Mouse (Mus musculus): ENCODE results near the gene Rnf123. TPM values are rescaled to one million over a fixed set of nuclear protein-coding genes. Genes with fewer than 3 reads are reported as not detected.
A peak's percentile ranks its signal among the peaks of the same experiment; 100 is the strongest.

Gene Rnf123
- polyA plus RNA-seq, 1 experiment from 2014 or later = 29.4 TPM

GRCm38 (mm10) chr9:108104766-108105548 lies 21.8 kb upstream of the Rnf123 start:
- peaks cover 23% of the 10 kb centered on the region for H3K4me1 ChIP-seq
- peak overlapping the region; percentile 8; the same call in 1 of the 2 replicates for H3K4me3 ChIP-seq
- H3K36me3 ChIP-seq = no peaks in the 10 kb centered on the region
- WGBS = 42% methylated on average over 30 of the region's 31 CpGs
- H3K27ac ChIP-seq (replicated peaks) = no peak overlapping the region
- peak overlapping the region; percentile 69 for H3K9ac ChIP-seq
- peak overlapping the region; percentile 44 for H3K4me2 ChIP-seq
- H3K27me3 ChIP-seq (replicated peaks) = peaks cover 18% of the 10 kb centered on the region
- H3K9me3 ChIP-seq = no peaks in the 10 kb centered on the region
- peak; percentile 1; the same call in 1 of the 2 replicates for ATAC-seq (ENCODE audit: extremely low read depth, insufficient number of reproducible peaks, low FRiP score, low TSS enrichment)

- H3K27ac ChIP-seq (replicated peaks) = no peak overlapping the region
- WGBS = 86% methylated on average over 8 of the region's 8 CpGs
These were observed 16.5 kb upstream of the Rnf123 start for GRCm38 (mm10) chr9:108099619-108100018.

DNA sequence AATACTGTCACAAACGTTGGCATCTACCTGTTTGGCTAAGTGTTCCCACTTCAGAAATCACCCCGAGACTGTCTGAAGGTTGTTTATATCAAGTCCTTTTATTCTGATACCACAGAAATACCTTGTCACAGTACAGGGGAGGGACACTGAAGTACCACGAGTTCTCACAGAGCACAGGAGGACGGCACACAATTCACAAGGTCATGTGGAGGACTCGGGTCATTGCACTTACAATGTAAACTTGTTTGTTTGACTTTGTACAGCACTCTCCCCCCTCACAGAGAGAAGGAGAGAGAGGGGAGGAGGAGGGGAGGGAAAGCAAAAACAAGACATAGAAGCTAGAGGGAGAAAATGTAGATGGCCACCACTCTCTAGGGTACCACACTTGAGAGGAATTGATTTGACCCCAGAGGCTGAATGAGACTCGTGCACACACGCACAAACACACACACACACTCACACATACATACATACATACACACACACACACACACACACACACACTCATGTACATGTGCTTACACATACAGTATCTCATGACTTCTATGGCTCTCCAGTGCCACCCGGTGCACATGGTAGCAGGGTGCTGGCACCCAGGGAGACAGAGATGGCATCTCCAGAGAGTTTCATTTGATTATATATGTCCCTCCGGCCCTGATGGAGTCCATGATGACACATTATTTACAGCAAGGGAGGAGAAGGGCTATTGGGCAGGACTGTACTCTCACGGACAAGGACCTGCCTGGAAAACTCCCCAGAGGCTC lies 13.0 kb upstream of the Rnf123 start:
- Histone ChIP-seq H3K4me3 (peak overlapping the region; percentile 80; the same call in 1 of the 2 replicates), H3K9ac (peak overlapping the region; percentile 62; the same call in 1 of the 2 replicates), H3K9me3 (no peaks in the 10 kb centered on the region), H3K27me3 (replicated peaks) (no peaks in the 10 kb centered on the region), H3K4me2 (peak overlapping the region; percentile 100), H3K4me1 (peaks cover 52% of the 10 kb centered on the region), H3K36me3 (peaks cover 18% of the 10 kb centered on the region), H3K27ac (replicated peaks) (peak overlapping the region; percentile 49)
- ATAC-seq (ENCODE audit: extremely low read depth, insufficient number of reproducible peaks, low FRiP score, low TSS enrichment) = no peak
- WGBS = 59% methylated on average over 10 of the region's 10 CpGs

More at GRCm38 (mm10) chr9:108099619-108100018, 16.5 kb upstream of the Rnf123 start:
- H3K9me3 ChIP-seq = no peaks in the 10 kb centered on the region
- no peaks in the 10 kb centered on the region for H3K27me3 ChIP-seq (replicated peaks)
- H3K4me2 ChIP-seq = no peak overlapping the region
- ATAC-seq (ENCODE audit: extremely low read depth, insufficient number of reproducible peaks, low FRiP score, low TSS enrichment) = no peak
- peaks cover 41% of the 10 kb centered on the region for H3K4me1 ChIP-seq
- no peak overlapping the region for H3K9ac ChIP-seq
- no peak overlapping the region for H3K4me3 ChIP-seq
- H3K36me3 ChIP-seq = no peaks in the 10 kb centered on the region

GRCm38 (mm10) chr9:108095518-108095917 lies 12.4 kb upstream of the Rnf123 start:
- Histone ChIP-seq H3K4me3 (peak overlapping the region; percentile 80), H3K36me3 (peaks cover 24% of the 10 kb centered on the region), H3K4me1 (peaks cover 52% of the 10 kb centered on the region), H3K27me3 (replicated peaks) (no peaks in the 10 kb centered on the region), H3K4me2 (peak overlapping the region; percentile 100), H3K9me3 (no peaks in the 10 kb centered on the region), H3K9ac (peak overlapping the region; percentile 91), H3K27ac (replicated peaks) (peak overlapping the region; percentile 82)
- ATAC-seq (ENCODE audit: extremely low read depth, insufficient number of reproducible peaks, low FRiP score, low TSS enrichment) = no peak
- 10% methylated on average over 3 of the region's 3 CpGs for WGBS

DNA sequence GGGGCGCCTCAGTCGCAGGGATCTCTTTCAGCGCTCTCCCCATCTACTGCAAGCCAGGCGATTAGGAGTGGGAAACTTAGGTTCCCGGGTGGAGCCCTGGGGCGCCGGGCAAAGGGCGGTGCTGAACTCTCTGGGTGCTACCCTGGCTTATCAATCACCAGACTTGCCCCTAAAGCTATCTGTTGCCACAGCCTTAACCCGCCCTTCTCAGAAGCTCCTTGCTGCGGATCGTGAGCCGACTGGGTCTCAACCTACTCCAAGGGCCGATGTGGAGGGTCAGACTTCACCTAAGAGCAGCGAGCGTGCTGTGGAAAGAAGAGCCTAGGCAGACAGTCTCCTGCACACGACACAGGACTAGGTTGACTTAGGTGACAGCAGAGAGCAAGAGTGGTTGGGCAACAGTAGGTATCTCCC lies 11.9 kb upstream of the Rnf123 start:
- Histone ChIP-seq H3K27ac (replicated peaks) (peak overlapping the region; percentile 82), H3K9me3 (no peaks in the 10 kb centered on the region), H3K9ac (peak overlapping the region; percentile 91), H3K27me3 (replicated peaks) (no peaks in the 10 kb centered on the region), H3K4me1 (peaks cover 52% of the 10 kb centered on the region), H3K4me3 (peak overlapping the region; percentile 80), H3K4me2 (peak overlapping the region; percentile 100), H3K36me3 (peaks cover 29% of the 10 kb centered on the region)
- ATAC-seq (ENCODE audit: extremely low read depth, insufficient number of reproducible peaks, low FRiP score, low TSS enrichment) = peak; percentile 10; the same call in 1 of the 2 replicates
- 0% methylated on average over 16 of the region's 16 CpGs for WGBS

- peak within 1 kb of the TSS; percentile 91 for H3K9ac ChIP-seq
- ATAC-seq (ENCODE audit: extremely low read depth, insufficient number of reproducible peaks, low FRiP score, low TSS enrichment) = peak; percentile 91
- peak within 1 kb of the TSS; percentile 80 for H3K4me3 ChIP-seq
- H3K27me3 ChIP-seq (replicated peaks) = no peaks in the 10 kb centered on the region
- under 1% methylated on average over 50 of the region's 52 CpGs for WGBS
- peaks cover 52% of the 10 kb centered on the region for H3K4me1 ChIP-seq
- H3K9me3 ChIP-seq = no peaks in the 10 kb centered on the region
- peak within 1 kb of the TSS; percentile 82 for H3K27ac ChIP-seq (replicated peaks)
- H3K4me2 ChIP-seq = peak within 1 kb of the TSS; percentile 100
- H3K36me3 ChIP-seq = peaks cover 35% of the 10 kb centered on the region
These were observed 11.2 kb upstream of the Rnf123 start, which contains the start of gene Apeh for GRCm38 (mm10) chr9:108094184-108094941. Apeh (minus strand) TSS chr9:108094606.

DNA sequence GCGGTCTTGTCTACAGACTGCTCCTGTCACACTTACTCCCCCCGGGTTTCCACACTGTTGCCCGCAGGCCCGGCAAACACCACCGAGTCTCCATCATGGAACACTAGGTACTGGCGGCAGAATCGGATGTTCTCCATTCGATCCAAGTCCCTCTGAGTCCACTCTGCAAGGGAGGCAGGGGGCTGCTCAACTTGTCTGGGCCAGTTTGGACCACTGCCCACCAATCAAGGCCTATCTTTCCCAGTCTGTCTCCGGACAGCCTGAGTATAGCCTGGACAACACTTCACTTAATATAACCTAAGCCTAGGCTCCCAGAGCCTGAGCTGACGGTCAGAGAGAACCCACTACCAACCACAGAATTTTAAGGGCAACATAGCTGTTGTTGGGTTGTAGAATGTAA lies 10.4 kb upstream of the Rnf123 start:
- H3K9me3 ChIP-seq = no peaks in the 10 kb centered on the region
- H3K27ac ChIP-seq (replicated peaks) = peak overlapping the region; percentile 82
- no peak for ATAC-seq (ENCODE audit: extremely low read depth, insufficient number of reproducible peaks, low FRiP score, low TSS enrichment)

DNA sequence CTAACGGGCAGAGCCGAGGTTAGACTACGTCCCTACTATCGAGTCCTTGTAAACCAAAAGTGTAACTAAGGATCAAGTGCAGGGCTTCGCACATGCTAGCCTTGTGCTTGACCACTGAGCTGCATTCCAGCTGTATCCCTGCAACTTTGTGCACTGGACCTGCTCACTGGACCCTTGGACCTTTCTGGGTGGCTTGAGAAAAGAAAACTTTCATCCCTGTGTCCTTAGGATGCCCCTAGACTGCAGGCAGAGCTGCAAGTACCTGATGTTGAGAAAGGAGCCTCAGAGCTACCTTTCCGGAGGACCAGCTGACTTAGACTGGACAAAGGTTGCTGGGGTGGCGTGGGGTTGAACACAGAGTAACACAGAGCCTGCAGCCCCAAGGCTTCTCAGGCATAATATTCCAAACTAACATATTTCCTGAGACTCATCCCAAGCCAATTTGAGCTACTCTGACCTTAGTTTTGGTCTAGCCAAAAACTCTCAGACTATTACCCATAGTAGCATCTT lies 7.5 kb upstream of the Rnf123 start:
- no peak overlapping the region for H3K4me2 ChIP-seq
- H3K27ac ChIP-seq (replicated peaks) = no peak overlapping the region
- peaks cover 72% of the 10 kb centered on the region for H3K36me3 ChIP-seq
- H3K9me3 ChIP-seq = no peaks in the 10 kb centered on the region
- H3K4me3 ChIP-seq = no peak overlapping the region
- no peak for ATAC-seq (ENCODE audit: extremely low read depth, insufficient number of reproducible peaks, low FRiP score, low TSS enrichment)
- no peak overlapping the region for H3K9ac ChIP-seq
- no peaks in the 10 kb centered on the region for H3K27me3 ChIP-seq (replicated peaks)
- H3K4me1 ChIP-seq = peaks cover 22% of the 10 kb centered on the region
- whole genome bisulfite sequencing = 95% methylated on average over 7 of the region's 7 CpGs

More for the DNA sequence above, 10.4 kb upstream of the Rnf123 start:
- Histone ChIP-seq H3K4me3 (peak overlapping the region; percentile 80), H3K27me3 (replicated peaks) (no peaks in the 10 kb centered on the region), H3K4me1 (peaks cover 50% of the 10 kb centered on the region), H3K4me2 (peak overlapping the region; percentile 100), H3K9ac (peak overlapping the region; percentile 91), H3K36me3 (peaks cover 43% of the 10 kb centered on the region)
- WGBS = 62% methylated on average over 10 of the region's 10 CpGs

GRCm38 (mm10) chr9:108085261-108085660 lies 2.1 kb upstream of the Rnf123 start:
- peak overlapping the region; percentile 7; the same call in 1 of the 2 replicates for H3K9ac ChIP-seq
- H3K4me3 ChIP-seq = no peak overlapping the region
- H3K36me3 ChIP-seq = peaks cover 64% of the 10 kb centered on the region
- no peak for ATAC-seq (ENCODE audit: extremely low read depth, insufficient number of reproducible peaks, low FRiP score, low TSS enrichment)
- WGBS = 96% methylated on average over 4 of the region's 4 CpGs
- H3K9me3 ChIP-seq = no peaks in the 10 kb centered on the region
- no peak overlapping the region for H3K27ac ChIP-seq (replicated peaks)
- H3K27me3 ChIP-seq (replicated peaks) = peaks cover 45% of the 10 kb centered on the region
- H3K4me2 ChIP-seq = no peak overlapping the region
- peaks cover 32% of the 10 kb centered on the region for H3K4me1 ChIP-seq

DNA sequence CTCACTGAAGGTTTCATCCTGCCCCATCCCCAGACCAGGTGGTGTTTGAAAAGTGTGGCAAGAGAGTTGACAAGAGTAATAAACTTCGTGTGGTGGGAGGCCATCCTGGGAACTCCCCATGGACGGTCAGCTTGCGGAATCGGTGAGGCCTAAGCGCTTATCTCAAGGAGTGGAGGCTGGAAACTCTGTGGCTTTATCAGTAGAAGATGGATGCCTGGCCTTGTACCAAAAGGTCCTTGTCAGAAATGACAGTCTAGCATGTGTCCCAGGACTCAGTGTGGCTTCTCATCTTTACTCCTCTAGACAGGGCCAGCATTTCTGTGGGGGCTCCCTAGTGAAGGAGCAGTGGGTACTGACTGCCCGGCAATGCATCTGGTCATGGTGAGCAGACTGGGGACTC lies 415 bp upstream of the Rnf123 start:
- H3K36me3 ChIP-seq = peaks cover 47% of the 10 kb centered on the region
- peaks cover 45% of the 10 kb centered on the region for H3K27me3 ChIP-seq (replicated peaks)
- no peaks in the 10 kb centered on the region for H3K9me3 ChIP-seq
- peaks cover 38% of the 10 kb centered on the region for H3K4me1 ChIP-seq
- H3K9ac ChIP-seq = no peak overlapping the region
- H3K4me3 ChIP-seq = no peak overlapping the region
- ATAC-seq (ENCODE audit: extremely low read depth, insufficient number of reproducible peaks, low FRiP score, low TSS enrichment) = no peak
- H3K4me2 ChIP-seq = no peak overlapping the region
- H3K27ac ChIP-seq (replicated peaks) = no peak overlapping the region
- 33% methylated on average over 6 of the region's 6 CpGs for WGBS
